Mouse (Mus musculus) adrenal gland, postnatal 10 days (tissue): ENCODE data around the gene Hist1h2ak. TPM values are rescaled to one million over a fixed set of nuclear protein-coding genes. Genes with fewer than 3 reads are reported as not detected.
"Not testable (repeated sequence)": the region's sequence is repeated elsewhere in the genome, so short reads cannot be mapped to it uniquely, and the experiment has no call there.

Experiments used
- DNase-seq: peaks from one replicate; pipeline ENCODE4 v3.0.0; 2021; ENCODE audit warnings: mixed read lengths
- long read RNA-seq, 2 experiments: library from polyadenylated mRNA; stranded (forward); transcript quantifications; one replicate each; pipeline ENCODE4 v2.0.0; 2021
- total RNA-seq, 2 experiments: library from RNA; stranded (reverse); gene quantifications; 2 replicates each; pipeline ENCODE4 v1.2.3; 2021

Gene Hist1h2ak
- total RNA-seq: 100 to 1,000 TPM; 111 to 143 TPM
- long read RNA-seq, experiment 1: 0 reads
- long read RNA-seq, experiment 2: 0 reads

DNA sequence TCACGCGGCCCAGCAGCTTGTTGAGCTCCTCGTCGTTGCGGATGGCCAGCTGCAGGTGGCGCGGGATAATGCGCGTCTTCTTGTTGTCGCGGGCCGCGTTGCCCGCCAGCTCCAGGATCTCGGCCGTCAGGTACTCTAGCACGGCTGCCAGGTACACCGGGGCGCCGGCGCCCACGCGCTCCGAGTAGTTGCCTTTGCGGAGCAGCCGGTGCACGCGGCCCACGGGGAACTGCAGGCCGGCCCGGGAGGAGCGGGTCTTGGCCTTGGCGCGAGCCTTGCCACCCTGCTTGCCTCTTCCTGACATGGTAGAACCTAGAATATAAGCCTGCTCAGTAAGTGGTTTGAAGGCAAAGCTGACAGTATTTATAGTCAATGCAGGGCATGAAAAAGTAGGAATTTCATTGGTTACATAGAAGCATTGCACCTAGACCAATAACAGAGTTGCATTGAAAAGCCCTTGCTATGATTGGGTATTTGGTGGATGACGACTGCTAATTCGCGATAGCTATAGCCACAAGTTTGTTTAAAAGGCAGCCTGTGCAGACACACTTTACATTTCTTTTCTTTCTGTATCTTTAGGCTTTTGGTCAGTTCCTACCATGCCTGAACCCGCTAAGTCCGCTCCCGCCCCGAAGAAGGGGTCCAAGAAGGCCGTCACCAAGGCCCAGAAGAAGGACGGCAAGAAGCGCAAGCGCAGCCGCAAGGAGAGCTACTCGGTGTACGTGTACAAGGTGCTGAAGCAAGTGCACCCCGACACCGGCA lies at the start of gene Hist1h2ak, which contains the start of gene Hist1h2bn:
TSS of gene Hist1h2ak (minus strand) at position 304 of the 762 bp plus-strand sequence.
TSS of gene Hist1h2bn (plus strand) at position 600 of the 762 bp plus-strand sequence.
- DNase-seq: peak; percentile 80

DNA sequence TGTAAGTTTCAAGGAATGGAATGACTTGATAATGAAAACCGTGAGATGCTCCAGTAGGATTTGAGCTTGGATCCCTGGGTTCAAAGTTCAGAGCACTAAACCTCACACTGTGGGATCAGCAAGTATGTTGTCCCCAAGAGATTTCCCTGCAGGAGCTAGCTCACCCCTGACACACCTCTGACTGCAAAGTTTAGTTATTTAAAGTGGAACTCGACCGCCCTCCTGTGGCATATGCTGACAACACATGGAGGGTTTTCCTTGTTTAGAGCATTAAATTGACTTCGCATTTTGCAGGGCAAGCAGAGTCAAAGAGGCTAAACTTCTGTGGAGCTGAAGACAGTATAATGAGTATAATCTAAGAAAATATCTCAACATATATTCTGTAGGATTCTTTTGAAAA lies 49.4 kb upstream of the Hist1h2ak start:
- DNase-seq: not testable (repeated sequence)

DNA sequence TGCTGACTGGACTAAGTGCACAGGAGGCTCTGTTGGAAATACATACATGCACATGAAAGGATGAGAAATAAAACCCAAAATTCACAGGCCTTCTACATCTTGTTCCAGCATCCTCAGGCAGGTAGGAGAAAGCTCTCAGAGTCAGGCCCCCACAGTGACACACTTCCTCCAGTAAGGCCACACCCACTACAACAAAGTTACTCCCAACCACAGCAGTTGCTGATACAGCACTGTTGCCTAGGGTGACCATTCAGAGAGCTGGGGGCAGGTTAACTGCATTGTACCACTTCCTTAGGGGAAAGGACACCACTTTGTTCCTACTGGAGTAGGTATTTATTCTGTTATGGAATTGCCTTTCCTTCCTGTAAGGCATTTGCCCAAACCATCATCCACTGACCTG lies 43.5 kb upstream of the Hist1h2ak start:
- not testable (repeated sequence) for DNase-seq

DNA sequence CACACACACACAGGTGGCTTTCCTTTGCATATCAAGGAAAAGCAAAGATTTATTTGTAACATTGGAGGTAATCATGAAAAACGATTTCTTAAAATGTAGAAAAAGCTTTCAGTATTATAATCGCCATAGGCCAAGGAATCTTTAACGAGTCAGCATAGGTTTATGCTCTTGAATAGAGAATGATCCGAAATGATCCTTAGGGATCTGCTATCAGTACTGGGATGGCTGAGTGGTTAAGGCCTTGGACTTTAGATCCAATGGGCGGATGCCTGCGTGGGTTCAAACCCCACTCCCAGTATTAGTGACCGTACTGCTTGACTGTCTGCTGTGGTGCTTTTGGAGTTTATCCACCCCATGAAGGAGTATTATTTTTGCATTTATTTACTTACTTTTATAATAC lies 42.0 kb upstream of the Hist1h2ak start:
- no peak for DNase-seq

DNA sequence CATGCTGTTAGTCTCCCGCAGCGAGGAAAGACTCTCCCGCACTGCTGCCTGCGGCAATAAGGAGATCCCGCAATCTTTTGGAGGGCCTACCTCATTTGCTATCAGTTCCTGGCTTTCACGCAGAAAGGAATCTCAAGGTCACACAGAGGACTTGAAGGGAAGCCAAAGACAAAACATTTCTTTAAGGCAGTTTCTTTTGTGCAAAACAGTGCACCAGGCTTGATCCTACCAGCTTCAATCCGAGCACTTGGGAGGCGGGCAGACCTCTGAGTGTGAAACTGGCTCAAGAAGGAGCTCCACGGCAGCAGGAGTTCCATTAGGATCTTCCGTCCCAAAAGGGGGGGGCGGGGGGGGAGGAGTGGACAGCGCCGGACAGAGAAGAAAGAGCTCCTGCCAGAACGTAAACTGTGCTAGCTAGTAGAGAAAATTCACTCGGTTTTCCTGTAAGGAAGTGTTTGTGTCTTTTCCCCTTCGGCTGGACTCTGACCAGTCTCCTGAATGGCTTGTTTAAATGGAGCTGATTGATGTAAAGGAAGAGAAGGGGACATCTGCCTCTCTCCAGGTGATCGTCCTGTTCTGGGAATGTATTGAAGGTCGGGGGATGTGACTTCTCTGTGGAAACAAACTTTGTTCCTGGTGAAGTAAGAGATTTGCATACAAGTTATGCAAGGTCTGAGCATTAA lies 37.1 kb upstream of the Hist1h2ak start:
- DNase-seq: peak; percentile 36

DNA sequence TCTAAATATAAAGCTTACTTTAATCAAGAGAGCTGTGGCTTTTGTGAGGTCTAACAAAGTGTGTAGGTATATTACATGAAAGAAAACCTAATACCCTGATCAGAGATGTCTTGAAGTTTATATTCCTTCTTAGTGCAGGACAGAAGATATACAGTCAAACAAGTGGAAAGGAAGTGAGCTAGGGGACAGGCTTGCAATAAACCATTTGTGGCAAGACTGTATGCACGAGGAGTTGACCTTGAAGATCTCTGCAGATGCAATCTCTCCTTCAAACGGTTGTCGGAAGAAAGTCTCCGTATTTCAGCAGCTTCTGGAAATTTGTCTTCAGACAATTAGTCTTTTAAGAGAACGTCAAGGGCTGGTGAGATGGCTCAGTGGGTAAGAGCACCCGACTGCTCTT lies 36.3 kb upstream of the Hist1h2ak start:
- no peak for DNase-seq

DNA sequence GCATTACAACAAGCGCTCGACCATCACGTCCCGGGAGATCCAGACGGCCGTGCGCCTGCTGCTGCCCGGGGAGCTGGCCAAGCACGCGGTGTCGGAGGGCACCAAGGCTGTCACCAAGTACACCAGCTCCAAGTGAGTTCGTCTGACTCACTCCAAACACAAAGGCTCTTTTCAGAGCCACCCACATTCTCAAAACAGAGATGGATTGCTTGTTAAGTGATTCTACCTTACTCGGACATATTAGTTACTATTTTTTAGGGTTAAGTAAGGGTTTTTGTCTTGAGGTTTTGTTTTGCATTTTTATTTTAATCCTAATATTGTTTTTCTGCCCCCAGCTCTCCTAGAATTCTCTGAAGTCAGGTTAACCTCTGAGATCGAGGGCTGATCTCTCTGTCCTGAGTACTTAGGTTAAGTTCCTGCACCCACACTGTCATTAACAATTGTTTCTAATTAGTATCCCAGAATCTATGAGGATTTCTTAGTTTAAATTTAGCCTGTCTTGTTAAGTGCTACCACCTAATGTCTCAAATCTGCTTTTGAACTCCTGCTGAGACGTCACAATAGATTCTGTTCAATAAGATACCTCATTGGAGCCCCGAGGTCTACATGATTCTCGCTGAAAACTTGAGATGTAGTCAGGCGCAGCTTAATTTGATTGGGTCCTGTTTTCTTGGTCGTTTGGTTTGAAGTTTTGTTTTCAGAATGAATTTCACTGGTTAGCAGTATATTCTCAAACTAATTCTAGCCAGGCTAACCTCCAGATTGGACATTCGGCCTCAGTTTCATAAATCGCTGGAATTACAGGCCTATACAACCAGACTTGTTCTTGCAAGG lies 34.4 kb upstream of the Hist1h2ak start:
- DNase-seq: no peak

DNA sequence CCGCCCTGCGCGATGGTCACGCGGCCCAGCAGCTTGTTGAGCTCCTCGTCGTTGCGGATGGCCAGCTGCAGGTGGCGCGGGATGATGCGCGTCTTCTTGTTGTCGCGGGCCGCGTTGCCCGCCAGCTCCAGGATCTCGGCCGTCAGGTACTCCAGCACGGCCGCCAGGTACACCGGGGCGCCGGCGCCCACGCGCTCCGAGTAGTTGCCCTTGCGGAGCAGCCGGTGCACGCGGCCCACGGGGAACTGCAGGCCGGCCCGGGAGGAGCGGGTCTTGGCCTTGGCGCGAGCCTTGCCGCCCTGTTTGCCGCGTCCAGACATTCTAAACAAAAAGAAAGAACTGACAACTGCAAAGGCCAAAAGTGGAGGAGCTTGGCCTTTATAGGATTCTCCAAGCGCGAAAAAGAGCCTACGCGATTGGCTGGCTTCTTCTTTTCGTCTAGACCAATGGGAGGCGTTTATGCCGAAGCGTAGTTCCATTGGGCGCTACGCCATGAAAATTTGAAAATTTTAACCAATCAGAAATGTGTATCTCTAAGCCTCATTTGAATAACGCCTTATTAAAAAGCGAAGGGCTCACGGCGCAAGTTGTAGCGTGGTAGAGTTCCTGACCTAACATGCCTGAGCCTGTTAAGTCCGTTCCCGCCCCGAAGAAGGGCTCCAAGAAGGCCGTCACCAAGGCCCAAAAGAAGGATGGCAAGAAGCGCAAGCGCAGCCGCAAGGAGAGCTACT lies 33.4 kb upstream of the Hist1h2ak start, which contains the start of the genes Hist1h2an and Hist1h2bp:
TSS of gene Hist1h2an (minus strand) at position 320 of the 731 bp plus-strand sequence.
TSS of gene Hist1h2bp (plus strand) at position 563 of the 731 bp plus-strand sequence.
- peak; percentile 85 for DNase-seq

DNA sequence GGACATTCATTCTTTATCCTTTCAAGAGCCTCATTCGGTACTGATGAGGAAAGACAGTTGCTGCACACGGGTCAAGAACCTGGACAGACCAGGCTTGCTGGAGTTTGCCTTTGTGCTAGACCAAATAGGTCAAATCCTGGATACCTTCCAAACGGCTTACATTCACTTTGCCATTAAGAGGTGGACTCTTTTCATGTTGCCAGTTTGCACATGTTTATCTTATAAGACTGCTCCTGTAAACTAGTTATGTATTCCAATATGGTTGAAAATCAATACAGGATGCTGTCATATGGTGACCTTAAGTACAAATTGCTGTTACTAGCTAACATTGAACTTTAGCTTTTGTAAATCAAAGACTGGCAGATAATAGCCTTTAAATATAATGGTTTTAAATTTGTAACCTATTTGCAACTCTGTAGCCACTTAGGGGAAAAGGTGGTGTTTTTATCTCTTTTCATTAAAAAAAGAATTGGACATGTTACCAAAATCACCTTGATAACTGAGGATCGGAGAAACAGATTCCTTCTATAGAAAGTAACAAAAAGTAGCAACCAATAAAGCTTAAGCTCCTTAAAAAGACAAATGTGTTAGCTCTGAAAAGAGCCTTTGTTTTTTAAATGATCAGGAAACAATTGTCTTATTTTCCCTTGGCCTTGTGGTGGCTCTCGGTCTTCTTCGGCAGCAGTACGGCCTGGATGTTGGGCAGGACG lies 32.7 kb upstream of the Hist1h2ak start:
- DNase-seq: no peak

DNA sequence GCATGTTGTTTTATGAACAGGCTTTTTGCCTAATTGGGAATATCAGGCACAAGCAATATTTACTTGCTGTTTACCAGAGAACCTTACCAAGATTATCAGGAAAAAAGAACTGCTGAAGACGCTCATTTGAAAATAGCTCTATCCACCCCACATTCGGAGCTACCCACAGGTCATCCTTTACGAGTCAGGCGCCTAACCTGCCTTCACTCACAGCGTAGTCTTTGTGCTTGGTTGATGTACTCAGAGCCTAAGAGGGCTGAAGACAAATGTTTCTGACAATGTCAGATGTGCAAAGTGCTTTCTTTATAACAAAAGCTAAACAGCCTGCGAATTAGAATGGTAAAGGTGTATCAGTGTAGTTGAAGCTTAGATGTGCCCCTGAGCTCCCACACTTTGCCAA lies 30.7 kb upstream of the Hist1h2ak start:
- DNase-seq: no peak

DNA sequence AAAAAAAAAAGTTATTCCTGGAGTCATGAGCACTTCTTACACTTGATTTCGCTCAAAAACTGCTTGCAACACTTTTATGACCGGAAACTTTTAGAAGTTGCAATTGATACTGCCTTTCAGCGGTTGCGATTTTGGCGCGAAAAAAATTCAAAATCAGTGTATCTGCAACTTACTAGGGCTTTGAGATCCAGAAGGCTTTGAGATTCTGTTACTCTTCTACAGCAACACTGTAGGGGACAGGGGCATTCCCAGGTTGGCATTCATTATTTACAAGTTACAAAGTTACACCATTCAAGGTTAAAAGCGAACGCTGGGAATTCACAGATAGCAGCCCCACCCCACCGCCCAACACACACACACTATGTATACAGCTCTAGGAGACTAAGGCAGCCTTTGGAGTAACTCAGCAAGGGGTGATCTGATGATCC lies 30.1 kb upstream of the Hist1h2ak start:
- peak; percentile 42 for DNase-seq

DNA sequence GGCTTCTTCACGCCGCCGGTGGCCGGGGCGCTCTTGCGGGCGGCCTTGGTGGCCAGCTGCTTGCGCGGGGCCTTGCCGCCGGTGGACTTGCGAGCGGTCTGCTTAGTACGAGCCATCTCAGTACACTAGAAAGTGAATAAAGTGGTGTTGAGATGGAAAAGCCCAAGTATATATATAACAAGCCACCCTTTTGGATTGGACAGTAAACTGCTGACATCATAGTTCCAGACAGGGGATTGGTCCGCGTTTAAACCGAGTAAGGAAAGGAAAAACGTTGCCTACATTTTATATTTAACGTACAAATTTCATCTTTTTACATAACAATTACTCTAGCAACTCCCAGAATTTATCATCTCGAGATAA lies 29.6 kb upstream of the Hist1h2ak start, which contains the start of gene Hist1h3i:
TSS of gene Hist1h3i (minus strand) at position 116 of the 363 bp plus-strand sequence.
- peak; percentile 63 for DNase-seq

DNA sequence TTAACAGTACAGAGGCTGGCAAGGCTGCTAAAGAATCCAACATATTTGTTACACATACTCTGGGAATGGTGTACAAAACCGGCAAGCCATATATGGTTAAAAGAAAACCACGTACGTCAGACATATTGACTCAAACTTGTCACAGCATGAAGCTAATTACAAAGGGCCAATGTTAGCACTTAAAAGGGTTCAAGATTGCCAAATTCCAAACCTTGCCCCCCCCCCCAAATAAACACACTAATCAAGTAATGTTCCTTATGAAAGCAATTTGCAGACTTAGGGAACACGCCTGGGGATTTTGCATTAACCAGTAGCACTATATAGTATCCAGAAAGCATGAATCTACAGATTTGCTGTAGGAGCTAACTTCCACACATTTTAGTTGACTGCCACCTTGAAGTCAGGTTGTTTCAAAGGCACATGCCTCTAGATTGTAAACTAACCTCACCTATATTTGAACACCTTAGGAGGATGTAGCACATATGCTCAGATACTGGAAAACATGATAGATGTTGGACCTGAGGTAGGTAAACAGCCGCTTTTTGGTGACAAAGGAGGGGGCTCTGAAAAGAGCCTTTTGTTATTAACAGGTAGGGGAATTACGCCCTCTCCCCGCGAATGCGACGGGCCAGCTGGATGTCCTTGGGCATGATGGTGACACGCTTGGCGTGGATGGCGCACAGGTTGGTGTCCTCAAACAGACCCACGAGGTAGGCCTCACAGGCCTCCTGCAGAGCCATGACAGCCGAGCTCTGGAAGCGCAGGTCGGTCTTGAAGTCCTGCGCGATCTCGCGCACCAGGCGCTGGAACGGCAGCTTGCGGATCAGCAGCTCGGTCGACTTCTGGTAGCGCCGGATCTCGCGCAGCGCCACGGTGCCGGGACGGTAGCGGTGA lies 29.0 kb upstream of the Hist1h2ak start:
- DNase-seq: peak; percentile 15

DNA sequence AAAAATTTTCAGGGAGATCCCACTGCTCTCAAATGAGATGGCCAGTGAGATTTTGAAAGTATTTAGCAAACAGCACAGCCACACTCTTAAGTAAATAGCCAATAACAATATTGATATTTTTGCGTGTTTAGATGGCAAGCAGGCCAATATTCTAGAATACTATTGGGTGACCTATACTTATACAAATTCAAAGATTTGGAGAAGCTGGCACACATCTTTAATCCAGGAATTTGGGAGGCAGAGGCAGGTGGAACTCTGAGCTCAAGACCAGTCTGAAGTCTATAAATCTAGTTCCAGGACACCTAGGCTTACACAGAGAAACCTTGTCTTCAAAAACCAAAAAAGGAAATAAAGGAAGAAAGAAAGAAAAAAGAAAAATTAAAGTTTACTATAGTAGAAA lies 28.0 kb upstream of the Hist1h2ak start:
- no peak for DNase-seq

DNA sequence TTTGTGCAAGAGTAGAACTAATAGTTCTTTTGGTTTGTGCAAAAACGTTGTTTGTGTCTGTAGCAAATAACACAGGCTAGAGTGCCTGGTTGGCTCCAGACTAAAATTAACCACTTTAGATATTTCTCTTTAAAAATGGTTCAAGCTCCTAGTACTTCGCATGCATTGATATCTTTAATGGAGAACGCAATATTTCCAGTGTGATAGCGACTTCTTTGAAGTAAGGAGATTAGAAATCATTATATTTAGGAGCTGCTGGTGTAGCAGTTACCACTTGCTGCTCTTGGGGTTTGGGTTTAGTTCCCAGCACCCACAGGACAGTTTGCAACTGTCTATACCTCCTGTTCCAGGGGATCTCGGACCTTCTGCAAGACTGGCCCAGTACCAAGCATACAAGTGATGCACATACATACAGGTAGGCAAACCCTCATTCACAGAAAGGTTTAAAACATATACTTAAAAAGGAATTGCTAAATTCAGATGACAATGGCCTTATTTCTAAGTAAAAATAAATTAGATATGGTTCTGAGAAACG lies 27.5 kb upstream of the Hist1h2ak start:
- DNase-seq: no peak

DNA sequence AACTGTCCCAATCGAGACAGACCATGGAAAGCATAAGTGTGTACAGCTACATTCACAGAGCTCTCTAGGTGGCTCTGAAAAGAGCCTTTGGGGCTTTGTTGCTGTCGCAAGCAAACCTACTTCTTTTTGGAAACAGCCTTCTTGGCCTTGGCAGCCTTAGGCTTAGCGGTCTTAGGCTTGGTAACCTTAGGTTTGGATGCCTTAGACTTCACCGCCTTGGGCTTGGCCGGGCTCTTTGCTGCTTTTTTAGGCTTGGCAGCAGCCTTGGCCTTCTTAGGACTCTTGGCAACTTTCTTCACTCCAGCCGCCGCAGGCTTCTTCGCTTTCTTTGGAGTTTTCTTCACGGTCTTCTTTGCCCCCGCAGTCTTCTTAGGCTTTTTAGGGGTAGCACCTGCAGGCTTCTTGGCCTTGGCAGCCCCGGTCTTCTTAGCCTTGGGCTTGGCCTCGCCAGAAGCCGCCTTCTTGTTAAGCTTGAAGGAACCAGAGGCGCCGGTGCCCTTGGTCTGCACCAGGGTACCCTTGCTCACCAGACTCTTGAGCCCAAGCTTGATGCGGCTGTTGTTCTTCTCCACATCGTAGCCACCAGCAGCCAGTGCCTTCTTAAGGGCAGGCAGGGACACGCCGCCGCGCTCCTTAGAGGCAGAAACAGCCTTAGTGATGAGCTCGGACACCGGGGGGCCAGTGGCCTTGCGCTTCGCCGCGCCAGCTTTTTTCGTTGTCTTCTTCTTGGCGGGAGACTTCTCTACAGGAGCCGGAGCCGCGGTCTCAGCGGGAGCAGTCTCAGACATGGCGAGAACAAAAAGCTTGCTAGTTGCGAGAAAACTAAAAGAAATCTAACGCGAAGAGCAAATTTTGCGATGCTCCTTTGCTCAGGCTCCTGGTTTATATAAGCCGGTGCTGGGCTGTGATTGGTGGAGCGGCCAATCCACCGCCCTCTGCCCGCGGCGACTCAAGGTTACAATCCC lies 26.4 kb upstream of the Hist1h2ak start, which contains the start of gene Hist1h1b:
TSS of gene Hist1h1b (minus strand) at position 859 of the 965 bp plus-strand sequence.
- DNase-seq: peak; percentile 81

DNA sequence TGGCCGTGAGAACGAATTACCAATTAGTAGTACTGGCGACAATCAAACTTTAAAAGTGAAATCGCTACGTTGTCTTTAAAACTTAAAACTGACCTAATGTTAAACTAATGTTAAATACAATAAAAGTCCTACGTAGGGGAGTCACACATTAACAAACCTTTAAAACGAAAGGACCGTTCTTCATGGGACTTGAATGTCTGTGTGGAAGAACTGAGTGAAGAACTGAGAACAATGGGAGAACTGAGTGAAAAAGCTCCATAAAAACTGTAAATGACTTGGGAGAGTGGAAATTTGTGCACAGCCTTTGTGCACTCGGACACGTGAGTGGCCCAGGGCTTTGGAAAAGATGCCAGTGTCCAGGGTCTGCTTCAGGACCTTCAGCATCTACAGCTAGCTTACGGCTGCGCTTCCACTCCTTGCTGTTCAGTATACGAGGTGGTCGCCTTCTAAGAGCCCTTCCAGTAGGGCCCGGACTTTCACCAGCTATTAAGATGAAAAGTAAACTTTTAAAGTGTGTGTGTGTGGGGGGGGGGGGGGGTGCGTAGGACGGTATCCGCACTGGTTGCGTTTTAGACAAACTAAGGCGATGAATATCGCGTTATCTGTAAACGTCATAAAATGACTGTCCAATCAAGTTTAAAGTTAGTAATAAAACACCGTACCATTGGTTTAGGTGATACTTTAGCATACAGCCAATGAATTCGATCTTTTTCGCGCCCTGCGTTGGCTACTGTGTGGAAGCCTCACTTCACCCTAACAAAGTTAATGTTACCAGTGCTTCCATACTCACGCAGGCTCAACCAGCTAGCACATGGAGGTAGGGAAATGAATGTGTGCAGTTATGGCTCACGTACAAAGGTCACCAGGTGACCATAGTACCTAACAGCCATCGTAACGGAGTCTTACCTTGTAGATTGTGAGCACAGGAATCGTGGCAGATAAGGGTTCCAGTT lies 25.5 kb upstream of the Hist1h2ak start:
- DNase-seq: peak; percentile 71
